Mouse (Mus musculus) MEL (cell line): ENCODE measurements around the gene Slu7. TPM values are rescaled to one million over a fixed set of nuclear protein-coding genes. Genes with fewer than 3 reads are reported as not detected.

Experiments
- DNase-seq: peaks from one replicate; pipeline ENCODE4 v3.0.0; 2011; ENCODE audit warnings: low read depth, low spot score
- H3K27ac ChIP-seq: 2 replicates; pipeline ENCODE4 v1.5.1; 2012; ENCODE audit warnings: low read depth, mild to moderate bottlenecking, control low read depth, low read length, moderate library complexity; ENCODE audit not compliant: control insufficient read depth
- H3K27me3 ChIP-seq, 2 experiments: fragments of 150-350 bp in 1 of 2; sonication (generic) in 1 of 2; 2 replicates each; pipeline ENCODE4 v1.6.1; 2012; ENCODE audit warnings: low read length in 2 of 2, mild to moderate bottlenecking in 2 of 2, improper control_type of control experiment in 1 of 2, moderate library complexity in 1 of 2; ENCODE audit not compliant: insufficient read depth in 2 of 2, control insufficient read depth in 1 of 2
- H3K36me3 ChIP-seq, 2 experiments: 2 replicates each; pipeline ENCODE4 v1.6.1; 2012 to 2014; ENCODE audit warnings: low read length in 2 of 2, improper control_type of control experiment in 1 of 2, inconsistent platforms in 1 of 2, mild to moderate bottlenecking in 1 of 2; ENCODE audit not compliant: insufficient read depth in 2 of 2, control insufficient read depth in 1 of 2
- H3K4me1 ChIP-seq, 2 experiments: fragments of 150-350 bp in 1 of 2; sonication (generic) in 1 of 2; 2 replicates each; pipeline ENCODE4 v1.6.1; 2012; ENCODE audit warnings: low read length in 2 of 2, improper control_type of control experiment in 1 of 2, mild to moderate bottlenecking in 1 of 2; ENCODE audit not compliant: insufficient read depth in 2 of 2, control insufficient read depth in 1 of 2
- H3K4me3 ChIP-seq, 2 experiments: fragments of 150-350 bp in 1 of 2; sonication (generic) in 1 of 2; 2 replicates each; pipeline ENCODE4 v1.5.1; 2012; ENCODE audit warnings: low read depth in 2 of 2, low read length in 2 of 2, mild to moderate bottlenecking in 2 of 2, moderate library complexity in 2 of 2, control low read depth in 1 of 2, improper control_type of control experiment in 1 of 2; ENCODE audit not compliant: control insufficient read depth in 1 of 2, insufficient read depth in 1 of 2
- H3K79me2 ChIP-seq: 2 replicates; pipeline ENCODE4 v1.6.1; 2012; ENCODE audit warnings: mild to moderate bottlenecking, low read length, moderate library complexity; ENCODE audit not compliant: control insufficient read depth, poor library complexity, insufficient read depth
- H3K9ac ChIP-seq: 2 replicates; pipeline ENCODE4 v1.6.1; 2012; ENCODE audit warnings: low read depth, mild to moderate bottlenecking, control low read depth, low read length, moderate library complexity; ENCODE audit not compliant: control insufficient read depth, poor library complexity, severe bottlenecking
- H3K9me3 ChIP-seq: fragments of 150-350 bp; sonication (generic); replicated peaks from 2 replicates; pipeline ENCODE4 v1.6.1; 2012; ENCODE audit warnings: mild to moderate bottlenecking, low read length, improper control_type of control experiment, moderate library complexity; ENCODE audit not compliant: insufficient read depth
- BHLHE40 ChIP-seq: IDR thresholded peaks from 2 replicates; pipeline ENCODE4 v1.6.1; 2012; ENCODE audit warnings: low read depth, mild to moderate bottlenecking, inconsistent platforms, low read length, improper control_type of control experiment, borderline replicate concordance
- CHD1 ChIP-seq: IDR thresholded peaks from 2 replicates; pipeline ENCODE4 v1.6.1; 2012; ENCODE audit warnings: low read depth, mild to moderate bottlenecking, inconsistent platforms, low read length, improper control_type of control experiment
- CHD2 ChIP-seq: IDR thresholded peaks from 2 replicates; pipeline ENCODE4 v1.6.1; 2011; ENCODE audit warnings: low read length, improper control_type of control experiment
- CTCF ChIP-seq, 3 experiments: IDR thresholded peaks in 2 of 3; conservative IDR thresholded peaks in 1 of 3; 2 replicates each; pipeline ENCODE4 v1.5.1; 2011 to 2012; ENCODE audit warnings: low read length in 3 of 3, low read depth in 2 of 3, mild to moderate bottlenecking in 2 of 3, improper control_type of control experiment in 1 of 3, inconsistent platforms in 1 of 3, mixed read lengths in 1 of 3, moderate library complexity in 1 of 3; ENCODE audit not compliant: control insufficient read depth in 1 of 3, insufficient read depth in 1 of 3, poor library complexity in 1 of 3, severe bottlenecking in 1 of 3
- E2F4 ChIP-seq: IDR thresholded peaks from 2 replicates; pipeline ENCODE4 v1.6.1; 2011; ENCODE audit warnings: low read depth, low read length, improper control_type of control experiment, borderline replicate concordance
- ELF1 ChIP-seq: IDR thresholded peaks from 2 replicates; pipeline ENCODE4 v1.6.1; 2014; ENCODE audit warnings: low read depth, mild to moderate bottlenecking, inconsistent platforms, low read length, improper control_type of control experiment, moderate library complexity
- EP300 ChIP-seq, 2 experiments: IDR thresholded peaks; 2 replicates each; pipeline ENCODE4 v1.6.1; 2011; ENCODE audit warnings: improper control_type of control experiment in 2 of 2, low read length in 2 of 2, low read depth in 1 of 2, mild to moderate bottlenecking in 1 of 2
- ETS1 ChIP-seq: IDR thresholded peaks from 2 replicates; pipeline ENCODE4 v1.6.1; 2012; ENCODE audit warnings: low read depth, mild to moderate bottlenecking, inconsistent platforms, low read length, improper control_type of control experiment, moderate library complexity
- GABPA ChIP-seq: IDR thresholded peaks from 2 replicates; pipeline ENCODE4 v1.6.1; 2012; ENCODE audit warnings: low read depth, mild to moderate bottlenecking, inconsistent platforms, low read length, improper control_type of control experiment, moderate library complexity
- GATA1 ChIP-seq: IDR thresholded peaks from 2 replicates; pipeline ENCODE4 v1.6.1; 2011; ENCODE audit warnings: low read depth, low read length, improper control_type of control experiment
- HCFC1 ChIP-seq: IDR thresholded peaks from 2 replicates; pipeline ENCODE4 v1.6.1; 2012; ENCODE audit warnings: low read depth, mild to moderate bottlenecking, inconsistent platforms, low read length, improper control_type of control experiment, moderate library complexity
- JUND ChIP-seq: IDR thresholded peaks from 2 replicates; pipeline ENCODE4 v1.6.1; 2011; ENCODE audit warnings: low read depth, mild to moderate bottlenecking, improper control_type of control experiment, low read length
- MAFK ChIP-seq: IDR thresholded peaks from 2 replicates; pipeline ENCODE4 v1.6.1; 2011; ENCODE audit warnings: low read depth, mild to moderate bottlenecking, low read length, improper control_type of control experiment, borderline replicate concordance
- MAX ChIP-seq: IDR thresholded peaks from 2 replicates; pipeline ENCODE4 v1.6.1; 2011; ENCODE audit warnings: low read length, improper control_type of control experiment
- MAZ ChIP-seq: IDR thresholded peaks from 2 replicates; pipeline ENCODE4 v1.6.1; 2012; ENCODE audit warnings: low read depth, mild to moderate bottlenecking, inconsistent platforms, low read length, improper control_type of control experiment
- MEF2A ChIP-seq: IDR thresholded peaks from 2 replicates; pipeline ENCODE4 v1.6.1; 2014; ENCODE audit warnings: low read depth, mild to moderate bottlenecking, inconsistent platforms, low read length, improper control_type of control experiment; ENCODE audit not compliant: poor library complexity, insufficient replicate concordance, severe bottlenecking; ENCODE audit errors: extremely low read depth
- MXI1 ChIP-seq: IDR thresholded peaks from 2 replicates; pipeline ENCODE4 v1.6.1; 2011; ENCODE audit warnings: mild to moderate bottlenecking, low read depth, low read length, improper control_type of control experiment
- MYB ChIP-seq: IDR thresholded peaks from 2 replicates; pipeline ENCODE4 v1.6.1; 2011; ENCODE audit warnings: mild to moderate bottlenecking, low read depth, low read length, improper control_type of control experiment
- MYC ChIP-seq: IDR thresholded peaks from 2 replicates; pipeline ENCODE4 v1.6.1; 2011; ENCODE audit warnings: low read depth, mild to moderate bottlenecking, low read length, improper control_type of control experiment, moderate library complexity
- NELFE ChIP-seq: IDR thresholded peaks from 2 replicates; pipeline ENCODE4 v1.6.1; 2011; ENCODE audit warnings: low read depth, low read length, improper control_type of control experiment
- NRF1 ChIP-seq: IDR thresholded peaks from 2 replicates; pipeline ENCODE4 v1.6.1; 2014; ENCODE audit warnings: low read depth, mild to moderate bottlenecking, inconsistent platforms, low read length, improper control_type of control experiment, moderate library complexity; ENCODE audit not compliant: poor library complexity, insufficient read depth, severe bottlenecking
- POLR2A ChIP-seq, 2 experiments: IDR thresholded peaks; 2 replicates each; pipeline ENCODE4 v1.6.1; 2011 to 2012; ENCODE audit warnings: low read length in 2 of 2, mild to moderate bottlenecking in 2 of 2, control low read depth in 1 of 2, improper control_type of control experiment in 1 of 2, low read depth in 1 of 2, moderate library complexity in 1 of 2; ENCODE audit not compliant: control insufficient read depth in 1 of 2, insufficient read depth in 1 of 2, poor library complexity in 1 of 2
- POLR2AphosphoS2 ChIP-seq: IDR thresholded peaks from 2 replicates; pipeline ENCODE4 v1.6.1; 2011; ENCODE audit warnings: low read length, improper control_type of control experiment
- POLR2AphosphoS5 ChIP-seq: IDR thresholded peaks from 2 replicates; pipeline ENCODE4 v1.6.1; 2012; ENCODE audit warnings: low read depth, borderline replicate concordance, mild to moderate bottlenecking, inconsistent platforms, low read length, moderate library complexity, mixed read lengths
- RAD21 ChIP-seq: IDR thresholded peaks from 2 replicates; pipeline ENCODE4 v1.6.1; 2011; ENCODE audit warnings: mild to moderate bottlenecking, low read depth, low read length, improper control_type of control experiment
- SIN3A ChIP-seq: IDR thresholded peaks from 2 replicates; pipeline ENCODE4 v1.6.1; 2012; ENCODE audit warnings: low read length, improper control_type of control experiment, inconsistent platforms
- SMC3 ChIP-seq: IDR thresholded peaks from 2 replicates; pipeline ENCODE4 v1.6.1; 2011; ENCODE audit warnings: low read depth, low read length, improper control_type of control experiment
- TAL1 ChIP-seq: IDR thresholded peaks from 2 replicates; pipeline ENCODE4 v1.6.1; 2012; ENCODE audit warnings: mild to moderate bottlenecking, inconsistent platforms, low read length, moderate library complexity, mixed read lengths
- TBP ChIP-seq: IDR thresholded peaks from 2 replicates; pipeline ENCODE4 v1.8.0; 2011; ENCODE audit warnings: low read depth, low read length, improper control_type of control experiment
- TCF12 ChIP-seq: IDR thresholded peaks from 2 replicates; pipeline ENCODE4 v1.6.1; 2014; ENCODE audit warnings: low read depth, mild to moderate bottlenecking, inconsistent platforms, low read length, improper control_type of control experiment, moderate library complexity
- UBTF ChIP-seq: IDR thresholded peaks from 2 replicates; pipeline ENCODE4 v1.6.1; 2012; ENCODE audit warnings: low read depth, mild to moderate bottlenecking, inconsistent platforms, low read length, improper control_type of control experiment, moderate library complexity, borderline replicate concordance; ENCODE audit not compliant: insufficient read depth
- USF1 ChIP-seq: IDR thresholded peaks from 2 replicates; pipeline ENCODE4 v1.6.1; 2014; ENCODE audit warnings: low read depth, mild to moderate bottlenecking, inconsistent platforms, low read length, improper control_type of control experiment, moderate library complexity
- USF2 ChIP-seq, 2 experiments: IDR thresholded peaks; 2 replicates each; pipeline ENCODE4 v1.6.1; 2011 to 2012; ENCODE audit warnings: improper control_type of control experiment in 2 of 2, low read length in 2 of 2, borderline replicate concordance in 1 of 2, inconsistent platforms in 1 of 2, low read depth in 1 of 2, mild to moderate bottlenecking in 1 of 2; ENCODE audit not compliant: insufficient read depth in 1 of 2
- ZC3H11A ChIP-seq: IDR thresholded peaks from 2 replicates; pipeline ENCODE4 v1.6.1; 2012; ENCODE audit warnings: low read depth, mild to moderate bottlenecking, inconsistent platforms, low read length, improper control_type of control experiment
- ZKSCAN1 ChIP-seq: IDR thresholded peaks from 2 replicates; pipeline ENCODE4 v1.6.1; 2012; ENCODE audit warnings: low read depth, mild to moderate bottlenecking, inconsistent platforms, low read length, improper control_type of control experiment, moderate library complexity
- ZMIZ1 ChIP-seq: IDR thresholded peaks from 2 replicates; pipeline ENCODE4 v1.6.1; 2012; ENCODE audit warnings: low read depth, mild to moderate bottlenecking, inconsistent platforms, low read length, improper control_type of control experiment, moderate library complexity
- ZNF384 ChIP-seq: IDR thresholded peaks from 2 replicates; pipeline ENCODE4 v1.6.1; 2012; ENCODE audit warnings: low read depth, mild to moderate bottlenecking, inconsistent platforms, low read length, improper control_type of control experiment
- polyA plus RNA-seq, 2 experiments: library from polyadenylated mRNA; stranded (reverse) in 1 of 2; unstranded in 1 of 2; fragments of >175 nt in 1 of 2; fragments of >200 nt in 1 of 2; gene quantifications; 2 replicates each; pipeline versions ENCODE4 v1.2.1 to v1.2.4; 2012; ENCODE audit warnings: low replicate concordance in 2 of 2, low read depth in 1 of 2; ENCODE audit not compliant: insufficient read length in 2 of 2, insufficient read depth in 1 of 2, missing spikeins in 1 of 2
- total RNA-seq: library from RNA; depleted of rRNA; stranded (reverse); fragments of 300-350 nt; gene quantifications from 2 replicates; pipeline ENCODE4 v1.2.3, GENCODE M21; 2012

Slu7 gene
- total and polyA plus RNA-seq, 3 experiments = 41.6 to 149 (median 46.0) TPM

GRCm38 (mm10) chr11:43426414-43426884 lies 7.1 kb upstream of the Slu7 start:
- Histone ChIP-seq H3K79me2 (peaks cover 4% of the 10 kb centered on the region), H3K27me3 (no peaks in the 10 kb centered on the region), H3K9me3 (no peaks in the 10 kb centered on the region), H3K4me3 (peak overlapping the region; percentile 64 to 79), H3K9ac (peak overlapping the region; percentile 76), H3K4me1 (peaks cover 0 to 14% of the 10 kb centered on the region in 2 experiments; a peak in 3 of 4 replicates), H3K27ac (peak overlapping the region; percentile 72), H3K36me3 (peaks cover 0 to 8% of the 10 kb centered on the region in 2 experiments; a peak in 2 of 4 replicates)
- peak; percentile 83 for DNase-seq
- TF ChIP-seq ELF1 = no peak
- TF ChIP-seq EP300 (IDR thresholded peaks at IDR 0.05; ENCODE audit: low read depth in 1 of 2, low read length in 2 of 2) = no peak; a peak in 1 of 4 replicates
- 0 out of 2 replicates have a peak, but pooled peaks have one; percentile 7 for TF ChIP-seq CHD2
- no peak for TF ChIP-seq ZMIZ1
- no peak for TF ChIP-seq MXI1
- peak; percentile 74 for TF ChIP-seq HCFC1
- TF ChIP-seq ETS1 = no peak
- no peak for TF ChIP-seq RAD21
- TF ChIP-seq MYC = no peak
- peak; percentile 98 for TF ChIP-seq ZNF384
- TF ChIP-seq TBP = 0 out of 2 replicates have a peak, but pooled peaks have one; percentile 7
- TF ChIP-seq SIN3A = peak; percentile 86
- no peak for TF ChIP-seq POLR2AphosphoS2
- TF ChIP-seq POLR2AphosphoS5 = no peak
- no peak for TF ChIP-seq UBTF
- TF ChIP-seq MAFK = no peak
- no peak for TF ChIP-seq MAZ
- no peak for TF ChIP-seq POLR2A (IDR thresholded peaks at IDR 0.05; ENCODE audit: control insufficient read depth in 1 of 2, insufficient read depth in 1 of 2, low read depth in 1 of 2, low read length in 2 of 2, poor library complexity in 1 of 2)
- no peak for TF ChIP-seq MAX
- no peak for TF ChIP-seq BHLHE40
- no peak for TF ChIP-seq ZC3H11A
- no peak for TF ChIP-seq CHD1
- no peak for TF ChIP-seq TAL1
- no peak for TF ChIP-seq JUND
- peak; percentile 53; the same call in 1 of the 2 replicates for TF ChIP-seq NRF1
- TF ChIP-seq SMC3 = no peak
- TF ChIP-seq GATA1 = no peak
- no peak for TF ChIP-seq CTCF (IDR thresholded peaks at IDR 0.05 in 2 of 3, conservative IDR thresholded peaks at IDR 0.05 in 1 of 3; ENCODE audit: control insufficient read depth in 1 of 3, insufficient read depth in 1 of 3, low read depth in 2 of 3, low read length in 3 of 3, poor library complexity in 1 of 3, severe bottlenecking in 1 of 3)
- TF ChIP-seq ZKSCAN1 = no peak; the same call in 1 of the 2 replicates
- no peak for TF ChIP-seq GABPA
- TF ChIP-seq MEF2A = no peak
- TF ChIP-seq MYB = no peak
- no peak for TF ChIP-seq USF1
- no peak for TF ChIP-seq USF2 (IDR thresholded peaks at IDR 0.05; ENCODE audit: borderline replicate concordance in 1 of 2, insufficient read depth in 1 of 2, low read depth in 1 of 2, low read length in 2 of 2)
- no peak for TF ChIP-seq TCF12
- no peak for TF ChIP-seq E2F4
- TF ChIP-seq NELFE = no peak; the same call in 1 of the 2 replicates
